Mouse (Mus musculus): Measurements from ENCODE around the gene Gm2696. TPM values are rescaled to one million over a fixed set of nuclear protein-coding genes. Genes with fewer than 3 reads are reported as not detected.
"Not testable (repeated sequence)": the region's sequence is repeated elsewhere in the genome, so short reads cannot be mapped to it uniquely, and the experiment has no call there.

Gm2696 gene
- not detected in 2 replicates for polyA plus RNA-seq (2016; fragmentation: Nextera tagmentation; extraction: Ambion mirVana)

DNA sequence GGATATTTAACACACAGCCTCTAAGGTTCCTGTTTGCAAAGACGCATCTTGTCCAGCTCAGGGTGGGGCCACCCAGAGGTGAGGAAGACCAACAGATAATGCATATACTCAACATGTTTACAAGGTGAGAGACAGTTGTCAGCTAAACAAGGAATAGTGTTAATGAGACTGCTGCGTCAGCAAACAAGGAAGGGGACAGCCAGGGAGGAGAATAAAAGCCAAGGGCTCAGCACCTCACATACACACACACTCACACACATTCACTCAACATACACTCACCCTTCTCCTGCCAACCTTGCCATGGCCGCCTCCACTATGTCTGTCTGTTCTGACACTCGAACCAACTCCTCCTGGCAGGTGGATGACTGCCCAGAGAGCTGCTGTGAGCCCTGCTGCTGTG is at the start of gene Gm2696:
Gm2696 (plus strand) TSS at position 301 of the 400 bp plus-strand sequence.
- no peaks in the 10 kb centered on the region for H3K4me1 ChIP-seq
- no peaks in the 10 kb centered on the region for H3K27me3 ChIP-seq (ENCODE audit: insufficient read depth, poor library complexity, severe bottlenecking)
- H3K36me3 ChIP-seq, result no peaks in the 10 kb centered on the region
- WGBS, result 39% methylated on average over 4 of the region's 4 CpGs
- no peak within 1 kb of the TSS for H3K4me3 ChIP-seq
- H3K27ac ChIP-seq, result no peak within 1 kb of the TSS
- no peak for DNase-seq (ENCODE audit: low spot score)
- H3K9me3 ChIP-seq, result no peaks in the 10 kb centered on the region

DNA sequence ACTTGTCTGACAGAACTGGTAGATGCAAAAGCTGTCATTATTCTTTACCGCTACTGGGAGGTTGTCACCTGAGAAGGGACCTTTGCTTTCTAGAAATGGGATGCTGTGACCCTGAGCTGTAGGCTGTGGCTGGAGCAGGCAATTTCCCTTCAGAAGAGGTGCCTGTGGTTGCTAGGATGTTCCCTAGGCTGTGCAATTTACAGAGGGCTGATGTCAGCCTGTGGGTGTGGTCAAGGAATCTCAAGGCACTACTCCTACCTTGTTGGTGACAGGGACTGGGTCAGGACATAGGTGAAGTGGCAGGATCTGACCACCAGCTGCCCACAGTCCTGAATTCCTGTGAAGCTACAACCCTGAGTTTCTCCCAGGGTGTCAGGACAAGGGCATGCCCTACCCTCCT is 44.8 kb upstream of the Gm2696 start:
- H3K4me1 ChIP-seq, result no peaks in the 10 kb centered on the region
- no peak overlapping the region for H3K4me3 ChIP-seq
- H3K27ac ChIP-seq, result no peak overlapping the region
- no peaks in the 10 kb centered on the region for H3K36me3 ChIP-seq
- H3K9me3 ChIP-seq, result no peaks in the 10 kb centered on the region
- DNase-seq (ENCODE audit: low spot score), result no peak
- WGBS, result 78% methylated on average over 1 of the region's 1 CpGs
- H3K27me3 ChIP-seq (ENCODE audit: insufficient read depth, poor library complexity, severe bottlenecking), result no peaks in the 10 kb centered on the region

DNA sequence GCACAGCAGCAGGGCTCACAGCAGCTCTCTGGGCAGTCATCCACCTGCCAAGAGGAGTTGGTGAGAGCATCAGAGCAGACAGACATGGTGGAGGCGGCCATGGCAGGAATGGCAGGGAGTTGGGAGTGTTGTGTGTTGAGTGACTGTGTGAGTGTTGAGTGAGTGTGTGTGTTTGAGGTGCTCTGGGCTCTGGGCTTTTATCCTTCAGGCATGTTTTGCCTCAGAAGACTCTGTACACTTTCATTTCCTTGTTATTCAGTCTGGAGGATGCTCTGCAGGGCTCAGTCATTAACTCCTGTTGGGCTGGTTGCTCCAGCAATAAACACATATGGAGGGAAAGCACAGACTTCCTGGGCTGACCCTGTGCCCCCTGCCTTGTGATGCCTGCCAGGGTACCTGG is 43.3 kb upstream of the Gm2696 start, which contains the start of gene Gm3238:
Gm3238 (minus strand) TSS at position 101 of the 400 bp plus-strand sequence.
- not testable (repeated sequence) for H3K9me3 ChIP-seq; H3K36me3 ChIP-seq; H3K27ac ChIP-seq; H3K27me3 ChIP-seq (ENCODE audit: insufficient read depth, poor library complexity, severe bottlenecking); DNase-seq (ENCODE audit: low spot score); H3K4me1 ChIP-seq; H3K4me3 ChIP-seq
- WGBS, result 56% methylated on average over 1 of the region's 1 CpGs

DNA sequence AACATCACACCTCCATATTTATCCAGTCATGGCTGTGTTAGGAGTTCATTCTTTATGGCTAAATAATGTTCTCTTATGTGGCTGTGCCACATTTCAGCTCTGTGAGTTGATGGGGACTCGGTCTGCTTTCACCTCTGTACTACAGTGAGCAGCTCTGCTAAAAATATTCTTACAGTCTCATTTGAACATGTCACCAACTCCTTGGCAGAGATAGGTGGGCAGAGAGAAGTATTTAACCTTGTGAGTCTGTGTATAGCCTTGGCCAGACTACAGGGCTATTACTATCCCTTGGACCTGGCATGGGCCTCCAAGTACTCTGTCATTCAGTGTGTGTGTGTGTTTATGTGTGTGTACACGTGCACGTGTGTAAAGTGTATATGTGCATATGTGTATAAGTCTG is 42.3 kb upstream of the Gm2696 start:
- not testable (repeated sequence) for H3K9me3 ChIP-seq; H3K27me3 ChIP-seq (ENCODE audit: insufficient read depth, poor library complexity, severe bottlenecking); H3K36me3 ChIP-seq; H3K4me3 ChIP-seq; H3K27ac ChIP-seq; DNase-seq (ENCODE audit: low spot score); H3K4me1 ChIP-seq
- WGBS, result 69% methylated on average over 3 of the region's 3 CpGs

DNA sequence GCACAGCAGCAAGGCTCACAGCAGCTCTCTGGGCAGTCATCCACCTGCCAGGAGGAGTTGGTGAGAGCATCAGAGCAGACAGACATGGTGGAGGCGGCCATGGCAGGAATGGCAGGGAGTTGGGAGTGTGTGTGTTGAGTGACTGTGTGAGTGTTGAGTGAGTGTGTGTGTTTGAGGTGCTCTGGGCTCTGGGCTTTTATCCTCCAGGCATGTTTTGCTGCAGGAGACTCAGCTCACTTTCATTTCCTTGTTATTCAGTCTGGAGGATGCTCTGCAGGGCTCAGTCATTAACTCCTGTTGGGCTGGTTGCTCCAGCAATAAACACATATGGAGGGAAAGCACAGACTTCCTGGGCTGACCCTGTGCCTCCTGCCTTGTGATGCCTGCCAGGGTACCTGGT is 37.6 kb upstream of the Gm2696 start, which contains the start of gene Gm7138:
Gm7138 (minus strand) TSS at position 101 of the 400 bp plus-strand sequence.
- not testable (repeated sequence) for H3K36me3 ChIP-seq; H3K4me3 ChIP-seq; H3K27me3 ChIP-seq (ENCODE audit: insufficient read depth, poor library complexity, severe bottlenecking); H3K4me1 ChIP-seq; H3K9me3 ChIP-seq; DNase-seq (ENCODE audit: low spot score); H3K27ac ChIP-seq
- whole genome bisulfite sequencing, result 64% methylated on average over 1 of the region's 1 CpGs

DNA sequence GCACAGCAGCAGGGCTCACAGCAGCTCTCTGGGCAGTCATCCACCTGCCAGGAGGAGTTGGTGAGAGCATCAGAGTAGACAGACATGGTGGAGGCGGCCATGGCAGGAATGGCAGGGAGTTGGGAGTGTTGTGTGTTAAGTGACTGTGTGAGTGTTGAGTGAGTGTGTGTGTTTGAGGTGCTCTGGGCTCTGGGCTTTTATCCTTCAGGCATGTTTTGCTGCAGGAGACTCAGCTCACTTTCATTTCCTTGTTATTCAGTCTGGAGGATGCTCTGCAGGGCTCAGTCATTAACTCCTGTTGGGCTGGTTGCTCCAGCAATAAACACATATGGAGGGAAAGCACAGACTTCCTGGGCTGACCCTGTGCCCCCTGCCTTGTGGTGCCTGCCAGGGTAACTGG is 32.0 kb upstream of the Gm2696 start, which contains the start of gene Gm3250:
Gm3250 (minus strand) TSS at position 101 of the 400 bp plus-strand sequence.
- H3K4me1 ChIP-seq; H3K9me3 ChIP-seq; H3K27me3 ChIP-seq (ENCODE audit: insufficient read depth, poor library complexity, severe bottlenecking); DNase-seq (ENCODE audit: low spot score); H3K36me3 ChIP-seq; H3K4me3 ChIP-seq; H3K27ac ChIP-seq: not testable (repeated sequence)
- 33% methylated on average over 1 of the region's 1 CpGs for WGBS

DNA sequence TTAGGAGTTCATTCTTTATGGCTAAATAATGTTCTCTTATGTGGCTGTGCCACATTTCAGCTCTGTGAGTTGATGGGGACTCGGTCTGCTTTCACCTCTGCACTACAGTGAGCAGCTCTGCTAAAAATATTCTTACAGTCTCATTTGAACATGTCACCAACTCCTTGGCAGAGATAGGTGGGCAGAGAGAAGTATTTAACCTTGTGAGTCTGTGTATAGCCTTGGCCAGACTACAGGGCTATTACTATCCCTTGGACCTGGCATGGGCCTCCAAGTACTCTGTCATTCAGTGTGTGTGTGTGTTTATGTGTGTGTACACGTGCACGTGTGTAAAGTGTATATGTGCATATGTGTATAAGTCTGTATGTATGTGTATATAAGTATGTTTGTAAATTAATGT is 31.1 kb upstream of the Gm2696 start:
- H3K27ac ChIP-seq; H3K36me3 ChIP-seq; H3K4me3 ChIP-seq; H3K27me3 ChIP-seq (ENCODE audit: insufficient read depth, poor library complexity, severe bottlenecking); H3K4me1 ChIP-seq; DNase-seq (ENCODE audit: low spot score); H3K9me3 ChIP-seq: not testable (repeated sequence)
- 71% methylated on average over 3 of the region's 3 CpGs for WGBS

DNA sequence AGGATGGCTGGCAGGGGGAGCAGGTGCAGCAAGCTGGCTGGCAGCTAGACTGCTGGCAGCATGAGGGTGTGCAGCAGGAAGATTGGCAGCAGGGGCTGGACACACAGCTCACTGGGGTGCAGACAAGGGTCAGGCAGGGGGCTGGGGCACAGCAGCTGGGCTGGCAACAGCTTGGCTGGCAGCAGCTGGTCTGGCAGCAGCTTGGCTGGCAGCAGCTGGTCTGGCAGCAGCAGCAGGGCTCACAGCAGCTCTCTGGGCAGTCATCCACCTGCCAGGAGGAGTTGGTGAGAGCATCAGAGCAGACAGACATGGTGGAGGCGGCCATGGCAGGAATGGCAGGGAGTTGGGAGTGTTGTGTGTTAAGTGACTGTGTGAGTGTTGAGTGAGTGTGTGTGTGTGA is 26.6 kb upstream of the Gm2696 start, which contains the start of gene Gm7137:
Gm7137 (minus strand) TSS at position 325 of the 400 bp plus-strand sequence.
- H3K4me1 ChIP-seq; H3K27ac ChIP-seq; H3K4me3 ChIP-seq; H3K9me3 ChIP-seq; H3K36me3 ChIP-seq; H3K27me3 ChIP-seq (ENCODE audit: insufficient read depth, poor library complexity, severe bottlenecking); DNase-seq (ENCODE audit: low spot score): not testable (repeated sequence)
- WGBS, result 53% methylated on average over 1 of the region's 1 CpGs

DNA sequence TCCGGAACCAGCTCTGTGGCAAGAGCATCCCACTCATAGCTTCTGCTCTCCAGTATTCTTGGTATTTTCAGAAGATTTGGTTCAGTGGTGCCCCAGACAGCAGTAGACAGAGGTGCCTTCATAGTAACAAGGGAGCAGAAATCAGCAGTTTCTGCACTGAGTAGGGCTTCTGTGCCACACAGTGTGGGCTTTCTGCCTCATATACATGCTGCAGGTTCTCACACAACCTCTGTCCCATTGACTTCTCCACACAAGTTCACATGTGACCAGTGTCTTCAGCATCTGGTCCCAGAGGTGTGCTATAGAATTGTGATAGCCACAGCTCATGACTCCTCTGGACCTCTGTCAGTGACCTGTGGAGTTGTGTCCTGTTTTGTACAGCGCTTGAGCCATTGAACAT is 25.9 kb upstream of the Gm2696 start:
- no peaks in the 10 kb centered on the region for H3K36me3 ChIP-seq
- WGBS, result 75% methylated on average over 2 of the region's 2 CpGs
- H3K4me3 ChIP-seq, result no peak overlapping the region
- 0 out of 2 replicates have a peak, but pooled peaks cover 3% of the 10 kb centered on the region for H3K4me1 ChIP-seq
- no peak for DNase-seq (ENCODE audit: low spot score)
- H3K27me3 ChIP-seq (ENCODE audit: insufficient read depth, poor library complexity, severe bottlenecking), result no peaks in the 10 kb centered on the region
- no peaks in the 10 kb centered on the region for H3K9me3 ChIP-seq
- H3K27ac ChIP-seq, result no peak overlapping the region

DNA sequence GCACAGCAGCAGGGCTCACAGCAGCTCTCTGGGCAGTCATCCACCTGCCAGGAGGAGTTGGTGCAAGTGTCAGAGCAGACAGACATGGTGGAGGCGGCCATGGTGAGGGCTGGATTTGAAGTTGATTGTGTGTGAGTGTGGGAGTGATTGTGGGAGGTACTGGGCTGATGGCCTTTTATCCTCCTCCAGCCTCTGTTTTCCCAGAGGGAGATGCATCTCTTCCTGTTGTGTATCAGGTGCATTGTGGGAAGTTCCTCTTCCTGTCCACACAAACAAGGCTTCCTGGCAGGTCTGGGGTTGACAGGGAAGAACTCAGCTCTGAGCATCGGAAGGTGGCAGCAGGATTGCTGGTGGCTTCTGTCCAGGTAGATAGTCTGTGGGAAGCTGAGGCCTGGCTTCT is 19.5 kb upstream of the Gm2696 start, which contains the start of gene Gm9639:
Gm9639 (minus strand) TSS at position 101 of the 400 bp plus-strand sequence.
- H3K4me1 ChIP-seq, result peaks cover 26% of the 10 kb centered on the region
- no peaks in the 10 kb centered on the region for H3K9me3 ChIP-seq
- no peak within 1 kb of the TSS for H3K4me3 ChIP-seq
- 43% methylated on average over 2 of the region's 2 CpGs for WGBS
- H3K36me3 ChIP-seq, result no peaks in the 10 kb centered on the region
- H3K27ac ChIP-seq, result no peak within 1 kb of the TSS
- no peaks in the 10 kb centered on the region for H3K27me3 ChIP-seq (ENCODE audit: insufficient read depth, poor library complexity, severe bottlenecking)
- DNase-seq (ENCODE audit: low spot score), result no peak

DNA sequence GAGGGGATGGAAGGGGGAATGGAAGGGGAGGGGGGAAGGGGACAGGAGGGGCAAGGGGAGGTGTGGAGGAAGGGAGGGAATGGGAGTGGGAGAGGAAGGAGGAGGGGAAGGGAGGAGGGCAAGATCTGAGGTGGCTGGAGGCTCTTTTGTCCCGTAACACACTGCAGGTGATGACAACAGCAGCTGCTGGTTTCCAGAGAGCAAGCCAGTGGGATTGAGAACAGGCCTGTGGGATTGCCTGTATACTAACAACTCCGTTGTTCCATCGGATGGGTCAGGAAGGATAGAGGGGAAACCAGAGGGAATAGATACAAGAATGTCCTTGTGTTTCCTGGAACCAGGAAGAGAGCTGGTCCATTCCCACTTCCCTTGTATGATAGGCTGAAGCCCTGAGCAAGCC is 16.8 kb upstream of the Gm2696 start:
- 12% methylated on average over 3 of the region's 3 CpGs for WGBS
- Histone ChIP-seq H3K36me3 (no peaks in the 10 kb centered on the region), H3K27me3 (ENCODE audit: insufficient read depth, poor library complexity, severe bottlenecking) (no peaks in the 10 kb centered on the region), H3K27ac (peak overlapping the region; percentile 31; the same call in 1 of the 2 replicates), H3K9me3 (no peaks in the 10 kb centered on the region), H3K4me3 (no peak overlapping the region), H3K4me1 (peaks cover 26% of the 10 kb centered on the region)
- DNase-seq (ENCODE audit: low spot score), result no peak

DNA sequence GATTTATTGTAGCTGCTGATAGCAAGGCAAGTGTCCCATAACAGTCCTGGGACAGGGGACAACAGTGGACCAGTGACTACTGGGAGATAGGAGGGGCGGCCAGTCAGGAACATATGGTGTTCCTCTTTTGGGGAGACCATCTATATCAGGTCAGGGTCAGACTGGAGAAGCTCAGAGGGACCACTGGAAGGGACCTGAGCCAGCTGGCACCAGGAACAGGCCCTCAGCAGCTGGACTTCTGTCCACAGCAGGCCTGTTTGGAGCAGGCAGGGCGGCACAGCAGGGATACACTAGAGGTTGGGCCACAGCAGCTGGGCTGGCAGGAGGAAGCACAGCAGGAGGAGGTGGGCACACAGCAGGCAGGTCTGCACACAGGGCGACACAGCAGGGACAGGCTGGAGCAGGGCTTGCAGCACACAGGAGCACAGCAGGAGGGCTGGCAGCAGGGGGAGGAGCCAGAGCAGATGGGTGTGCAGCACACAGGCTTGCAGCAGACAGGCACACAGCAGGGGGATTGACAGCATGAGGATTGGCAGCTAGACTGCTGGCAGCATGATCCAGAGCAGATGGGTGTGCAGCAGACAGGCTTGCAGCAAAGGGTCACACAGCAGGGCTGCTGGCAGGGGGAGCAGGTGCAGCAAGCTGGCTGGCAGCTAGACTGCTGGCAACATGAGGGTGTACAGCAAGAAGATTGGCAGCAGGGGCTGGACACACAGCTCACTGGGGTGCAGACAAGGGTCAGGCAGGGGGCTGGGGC is 16.1 kb upstream of the Gm2696 start:
- H3K36me3 ChIP-seq; DNase-seq (ENCODE audit: low spot score); H3K27me3 ChIP-seq (ENCODE audit: insufficient read depth, poor library complexity, severe bottlenecking); H3K4me3 ChIP-seq; H3K9me3 ChIP-seq: not testable (repeated sequence)
- WGBS, result 27% methylated on average over 3 of the region's 3 CpGs
- Histone ChIP-seq H3K4me1 (peaks cover 26% of the 10 kb centered on the region), H3K27ac (peak overlapping the region; percentile 31; the same call in 1 of the 2 replicates)

DNA sequence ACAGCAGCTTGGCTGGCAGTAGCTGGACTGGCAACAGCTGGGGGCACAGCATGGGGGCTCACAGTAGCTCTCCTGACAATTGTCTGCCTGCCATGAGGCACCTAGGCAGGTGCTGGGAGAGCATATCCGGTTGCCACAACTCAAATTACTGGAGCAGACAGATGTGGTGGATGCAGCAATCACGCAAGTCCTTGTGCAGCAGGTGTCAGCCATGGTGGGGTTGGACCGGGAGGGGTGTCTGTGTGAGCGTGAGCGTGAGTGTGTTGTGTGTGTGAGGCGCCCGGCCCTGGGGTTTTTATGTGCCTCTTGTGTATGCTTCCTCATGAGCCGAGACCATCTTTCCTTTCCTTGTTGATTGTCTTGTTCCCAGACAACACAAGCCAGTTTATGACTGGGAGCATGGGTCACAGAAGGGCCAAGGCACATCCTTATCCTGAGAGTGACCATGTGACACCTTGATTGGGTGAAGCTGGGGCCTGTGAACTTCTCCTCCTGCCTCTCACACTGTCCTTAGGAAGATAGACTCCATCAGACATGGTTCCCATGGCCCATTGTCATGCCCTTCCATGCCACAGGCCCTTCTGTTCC is 15.5 kb upstream of the Gm2696 start, which contains the start of gene Gm19668:
Gm19668 (minus strand) TSS at position 213 of the 588 bp plus-strand sequence.
- peak within 1 kb of the TSS; percentile 31; the same call in 1 of the 2 replicates for H3K27ac ChIP-seq
- no peaks in the 10 kb centered on the region for H3K36me3 ChIP-seq
- no peaks in the 10 kb centered on the region for H3K27me3 ChIP-seq (ENCODE audit: insufficient read depth, poor library complexity, severe bottlenecking)
- WGBS, result 58% methylated on average over 8 of the region's 8 CpGs
- H3K4me3 ChIP-seq, result no peak within 1 kb of the TSS
- no peaks in the 10 kb centered on the region for H3K9me3 ChIP-seq
- DNase-seq (ENCODE audit: low spot score), result no peak
- peaks cover 26% of the 10 kb centered on the region for H3K4me1 ChIP-seq
